Mouse (Mus musculus) forebrain, embryonic 16.5 days (tissue): ENCODE data around the gene Sfxn4. TPM values are rescaled to one million over a fixed set of nuclear protein-coding genes. Genes with fewer than 3 reads are reported as not detected.

Source experiments
- ATAC-seq: fragments of 200-750 bp; cut with Nextera tagmentation; 2 replicates; pipeline ENCODE4 v1.8.0; 2017; ENCODE audit warnings: mild to moderate bottlenecking, moderate library complexity
- H3K27ac ChIP-seq: fragments of 300-500 bp; sonication (generic); 2 replicates; pipeline ENCODE4 v1.5.1; 2014; ENCODE audit warnings: low read length, control low read depth
- H3K27me3 ChIP-seq: fragments of 300-500 bp; sonication (generic); replicated peaks from 2 replicates; pipeline ENCODE4 v1.6.1; 2014; ENCODE audit warnings: low read length; ENCODE audit not compliant: control insufficient read depth, insufficient read depth
- H3K36me3 ChIP-seq: fragments of 300-500 bp; sonication (generic); 2 replicates; pipeline ENCODE4 v1.6.1; 2014; ENCODE audit not compliant: control insufficient read depth, insufficient read depth
- H3K4me1 ChIP-seq: fragments of 300-500 bp; sonication (generic); replicated peaks from 2 replicates; pipeline ENCODE4 v1.6.1; 2014; ENCODE audit warnings: low read length; ENCODE audit not compliant: control insufficient read depth, insufficient read depth
- H3K4me2 ChIP-seq: fragments of 300-500 bp; sonication (generic); 2 replicates; pipeline ENCODE4 v1.6.1; 2014; ENCODE audit warnings: mild to moderate bottlenecking, low read length, control low read depth
- H3K4me3 ChIP-seq: fragments of 300-500 bp; sonication (generic); replicated peaks from 2 replicates; pipeline ENCODE4 v1.5.1; 2014; ENCODE audit warnings: mild to moderate bottlenecking, low read length, control low read depth
- H3K9ac ChIP-seq: fragments of 300-500 bp; sonication (generic); replicated peaks from 2 replicates; pipeline ENCODE4 v1.6.1; 2014; ENCODE audit warnings: low read depth, low read length, control low read depth
- H3K9me3 ChIP-seq: fragments of 300-500 bp; sonication (generic); 2 replicates; pipeline ENCODE4 v1.6.1; 2016; ENCODE audit warnings: low read length; ENCODE audit not compliant: control insufficient read depth
- WGBS: fragments of 180-500 bp; shearing (Covaris S2); extraction: QIAGEN DNeasy Blood & Tissue Kit; methylation state at CpG from one replicate; pipeline ENCODE4 v1.1.7; 2014; 5-methylcytosine and 5-hydroxymethylcytosine counted together
- polyA plus RNA-seq: library from polyadenylated mRNA; unstranded; fragments of >200 nt; fragmentation: Nextera tagmentation; extraction: Ambion mirVana; gene quantifications from 2 replicates; pipeline ENCODE4 v1.2.1, GENCODE M21; 2015

Gene Sfxn4
- 9.8 and 10.6 TPM in 2 replicates for polyA plus RNA-seq

DNA sequence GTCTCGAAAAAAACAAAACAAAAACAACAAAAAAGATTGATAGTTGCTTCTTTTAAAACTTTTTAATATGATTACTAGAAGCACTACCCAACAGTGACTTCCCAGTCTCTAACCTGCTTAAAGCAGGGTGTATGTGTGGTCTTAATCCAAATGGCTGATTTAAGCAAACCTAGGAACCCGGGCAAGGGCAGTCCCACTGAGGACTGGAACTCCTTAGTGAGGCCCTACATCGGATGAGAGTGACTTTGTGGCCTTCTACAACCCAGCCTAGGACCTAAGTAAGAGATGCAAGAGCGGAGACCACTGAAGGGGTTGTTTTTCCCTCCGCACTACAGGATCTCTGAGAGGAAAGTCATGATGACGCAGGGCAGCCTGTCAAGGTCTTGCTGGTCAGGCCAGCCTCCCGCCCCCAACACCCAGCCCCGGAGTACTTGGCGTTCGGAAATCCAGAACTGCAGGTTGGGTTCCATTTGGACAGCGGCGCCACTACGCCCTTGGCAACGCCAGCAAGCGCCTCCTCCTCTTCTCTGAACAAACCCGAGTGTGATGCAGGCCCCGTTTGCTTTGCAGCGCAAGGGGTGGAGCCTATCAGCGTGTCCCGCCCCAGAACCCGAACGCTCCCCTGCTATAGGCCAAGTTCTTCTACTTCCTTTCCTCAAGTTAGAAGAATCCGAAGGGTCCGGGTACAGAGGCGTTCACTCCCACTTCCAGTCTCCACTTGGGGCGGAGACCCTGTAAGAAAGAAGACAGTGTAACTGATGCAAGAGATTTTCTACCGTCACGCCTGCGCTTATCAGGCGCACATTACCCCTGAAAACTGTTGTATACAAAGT is at the start of gene Sfxn4:
TSS of gene Sfxn4 (minus strand) at position 612 of the 833 bp plus-strand sequence.
- peak; percentile 100 for ATAC-seq
- peak within 1 kb of the TSS; percentile 82 for H3K4me2 ChIP-seq

DNA sequence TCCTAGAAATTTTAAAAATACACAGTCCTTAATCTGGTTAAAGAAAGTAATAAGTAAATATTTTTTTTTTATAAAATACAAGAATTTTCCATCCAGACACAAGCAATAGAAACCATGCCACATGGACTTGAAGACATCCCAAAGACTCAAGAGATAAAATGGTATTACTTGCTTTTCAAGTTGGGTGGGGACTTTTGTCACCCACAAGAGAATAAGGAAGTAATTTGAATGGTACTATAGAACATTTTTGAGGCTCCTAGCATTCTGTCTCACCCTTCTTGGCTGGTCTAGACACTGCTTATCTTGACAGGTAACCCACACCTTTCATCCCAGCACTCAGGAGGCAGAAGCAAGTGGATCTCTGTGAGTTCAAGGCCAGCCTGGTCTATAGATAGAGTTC is 49.0 kb upstream of the Sfxn4 start:
- no peaks in the 10 kb centered on the region for H3K27me3 ChIP-seq
- no peak overlapping the region for H3K4me3 ChIP-seq
- no peak overlapping the region for H3K27ac ChIP-seq
- H3K4me1 ChIP-seq: no peaks in the 10 kb centered on the region
- no peak overlapping the region for H3K4me2 ChIP-seq
- ATAC-seq: no peak
- H3K9ac ChIP-seq: no peak overlapping the region
- no peaks in the 10 kb centered on the region for H3K9me3 ChIP-seq
- H3K36me3 ChIP-seq: no peaks in the 10 kb centered on the region

More for the DNA sequence above, at the start of gene Sfxn4:
- 4% methylated on average over 30 of the region's 30 CpGs for WGBS
- Histone ChIP-seq H3K4me3 (peak within 1 kb of the TSS; percentile 77), H3K27me3 (no peaks in the 10 kb centered on the region), H3K9me3 (no peaks in the 10 kb centered on the region), H3K36me3 (no peaks in the 10 kb centered on the region), H3K27ac (peak within 1 kb of the TSS; percentile 77), H3K9ac (peak within 1 kb of the TSS; percentile 75), H3K4me1 (peaks cover 6% of the 10 kb centered on the region)

DNA sequence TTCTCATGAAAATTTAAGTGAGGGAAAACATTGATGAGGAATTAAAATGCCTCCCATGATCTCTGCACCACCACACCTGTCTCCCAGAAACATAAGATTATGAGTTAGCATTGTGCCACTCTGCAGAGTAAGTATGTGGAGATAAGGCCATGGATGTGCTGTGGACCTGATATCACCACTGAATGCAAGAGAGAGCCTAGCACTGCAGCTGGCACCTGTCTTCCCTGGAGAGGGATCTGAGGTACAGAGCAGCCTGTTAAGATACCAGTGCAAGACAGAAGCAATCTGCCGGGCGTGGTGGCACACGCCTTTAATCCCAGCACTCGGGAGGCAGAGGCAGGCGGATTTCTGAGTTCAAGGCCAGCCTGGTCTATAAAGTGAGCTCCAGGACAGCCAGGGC is 44.2 kb upstream of the Sfxn4 start:
- Histone ChIP-seq H3K36me3 (no peaks in the 10 kb centered on the region), H3K9ac (no peak overlapping the region)
- ATAC-seq: no peak

DNA sequence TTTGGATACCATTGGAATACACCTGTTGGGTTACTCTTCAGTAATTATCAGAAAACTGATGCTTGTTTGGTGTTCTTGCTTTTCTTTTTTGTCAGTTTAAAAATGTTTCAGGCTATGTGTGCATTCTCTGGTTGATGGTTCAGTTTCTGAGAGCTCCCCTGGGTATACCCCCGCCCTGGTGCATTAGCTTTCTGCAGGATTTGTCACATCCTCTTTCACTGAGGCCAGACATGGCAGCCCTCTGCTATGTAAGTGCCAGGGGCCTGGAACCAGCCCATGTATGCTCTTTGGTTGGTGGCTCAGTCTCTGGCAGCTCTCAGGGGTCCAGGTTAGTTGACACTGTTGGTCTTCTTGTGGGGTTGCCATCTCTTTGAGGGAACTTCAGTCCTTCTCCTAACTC is 42.7 kb upstream of the Sfxn4 start:
- WGBS: 96% methylated on average over 1 of the region's 1 CpGs
- ATAC-seq: no peak
- Histone ChIP-seq H3K9me3 (no peaks in the 10 kb centered on the region), H3K9ac (no peak overlapping the region), H3K4me3 (no peak overlapping the region), H3K36me3 (no peaks in the 10 kb centered on the region), H3K4me2 (no peak overlapping the region), H3K4me1 (no peaks in the 10 kb centered on the region), H3K27me3 (no peaks in the 10 kb centered on the region), H3K27ac (no peak overlapping the region)

More for the DNA sequence above, 44.2 kb upstream of the Sfxn4 start:
- H3K9me3 ChIP-seq: no peaks in the 10 kb centered on the region
- no peaks in the 10 kb centered on the region for H3K4me1 ChIP-seq
- H3K4me2 ChIP-seq: no peak overlapping the region
- no peak overlapping the region for H3K4me3 ChIP-seq
- no peaks in the 10 kb centered on the region for H3K27me3 ChIP-seq
- WGBS: 97% methylated on average over 5 of the region's 5 CpGs
- H3K27ac ChIP-seq: no peak overlapping the region

DNA sequence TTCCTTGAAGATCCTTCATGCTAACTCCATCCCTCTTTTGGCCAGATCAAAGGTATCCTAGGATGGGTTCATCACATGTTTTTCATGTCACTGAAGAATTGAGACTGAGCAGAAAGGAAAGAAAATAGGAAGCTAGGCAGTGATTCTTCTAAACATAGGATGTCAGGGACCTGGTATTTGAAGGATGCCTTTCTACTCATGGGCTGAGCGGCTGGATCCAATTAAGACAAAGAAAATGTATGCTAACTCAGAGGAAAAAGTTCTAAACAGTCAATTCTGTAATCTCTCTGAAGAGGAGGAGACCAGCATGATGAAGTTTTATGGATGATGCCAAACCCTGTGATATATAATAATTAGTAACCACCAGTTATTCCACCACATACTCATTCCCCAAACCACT is 41.9 kb upstream of the Sfxn4 start:
- Histone ChIP-seq H3K27ac (no peak overlapping the region), H3K4me1 (no peaks in the 10 kb centered on the region), H3K36me3 (no peaks in the 10 kb centered on the region), H3K9me3 (no peaks in the 10 kb centered on the region), H3K4me3 (no peak overlapping the region), H3K9ac (no peak overlapping the region), H3K27me3 (no peaks in the 10 kb centered on the region), H3K4me2 (no peak overlapping the region)
- ATAC-seq: no peak
- 96% methylated on average over 1 of the region's 1 CpGs for whole genome bisulfite sequencing

DNA sequence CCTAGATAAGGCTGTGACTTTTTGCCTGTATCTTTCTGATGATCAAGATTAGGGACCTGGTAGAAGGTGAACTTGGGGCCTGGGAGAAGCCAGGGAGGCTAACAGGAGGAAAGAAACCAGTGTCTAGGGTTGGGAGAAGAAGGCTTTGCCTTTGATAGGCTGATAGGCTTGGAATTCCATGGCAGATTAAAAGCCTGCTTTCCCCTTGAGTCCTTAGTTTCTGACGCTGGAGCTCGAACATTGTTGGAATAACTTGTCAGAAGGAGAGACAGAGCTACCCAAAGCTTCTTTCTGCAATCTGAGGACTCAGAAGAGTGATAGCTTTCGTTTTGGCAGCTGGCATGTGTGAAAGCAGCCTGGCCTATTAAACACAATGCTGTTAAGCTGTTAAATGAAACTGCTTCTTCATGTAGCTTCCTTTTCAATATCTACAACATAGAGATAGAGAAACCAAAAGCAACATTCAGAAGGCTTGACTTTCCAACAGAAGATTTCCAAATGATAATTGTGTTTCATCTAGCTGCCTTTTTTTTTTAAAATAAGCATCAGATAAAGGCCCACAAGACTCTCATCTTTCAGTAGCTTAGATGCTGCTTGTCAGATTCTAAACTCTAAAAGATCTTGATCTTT is 34.1 kb upstream of the Sfxn4 start:
- Histone ChIP-seq H3K36me3 (no peaks in the 10 kb centered on the region), H3K9ac (0 out of 2 replicates have a peak overlapping the region, but pooled peaks have one; percentile 17), H3K27ac (no peak overlapping the region), H3K4me3 (no peak overlapping the region), H3K27me3 (no peaks in the 10 kb centered on the region), H3K9me3 (no peaks in the 10 kb centered on the region), H3K4me1 (peaks cover 14% of the 10 kb centered on the region), H3K4me2 (no peak overlapping the region)
- no peak for ATAC-seq
- 24% methylated on average over 3 of the region's 3 CpGs for WGBS

DNA sequence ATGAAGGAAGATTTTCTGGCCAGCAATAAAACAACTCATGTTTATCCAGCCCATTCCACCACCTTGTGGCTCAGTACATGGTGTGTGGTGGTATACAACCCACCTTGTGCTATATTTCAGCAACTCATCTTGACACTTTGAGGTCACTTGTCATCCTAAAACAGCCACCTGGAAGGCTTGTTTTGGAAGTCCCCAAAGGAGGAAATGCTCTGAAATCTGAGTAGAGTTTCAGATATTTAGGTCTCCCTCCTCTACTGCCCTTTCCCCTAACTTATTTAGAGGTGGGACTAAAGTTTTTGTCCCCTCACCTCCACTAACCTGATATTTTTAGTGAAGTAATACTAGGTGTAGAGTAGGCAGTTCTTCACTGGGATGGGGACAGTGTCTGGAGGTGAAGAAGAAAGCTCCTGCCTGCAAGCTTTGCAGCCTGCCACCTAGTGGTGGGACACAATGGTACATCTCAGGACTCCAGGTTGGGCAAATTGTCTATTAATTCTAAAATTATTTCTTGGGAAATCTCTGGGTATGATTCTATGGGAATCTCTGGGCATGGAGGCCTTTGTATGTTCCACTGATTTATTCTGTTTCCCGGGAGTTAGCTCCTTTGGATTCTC is 30.8 kb upstream of the Sfxn4 start:
- Histone ChIP-seq H3K4me1 (peaks cover 20% of the 10 kb centered on the region), H3K36me3 (no peaks in the 10 kb centered on the region), H3K27me3 (no peaks in the 10 kb centered on the region), H3K4me3 (peak overlapping the region; percentile 8; the same call in 1 of the 2 replicates), H3K9me3 (no peaks in the 10 kb centered on the region), H3K4me2 (peak overlapping the region; percentile 64), H3K9ac (no peak overlapping the region), H3K27ac (no peak overlapping the region)
- ATAC-seq: no peak
- WGBS: 39% methylated on average over 1 of the region's 1 CpGs

DNA sequence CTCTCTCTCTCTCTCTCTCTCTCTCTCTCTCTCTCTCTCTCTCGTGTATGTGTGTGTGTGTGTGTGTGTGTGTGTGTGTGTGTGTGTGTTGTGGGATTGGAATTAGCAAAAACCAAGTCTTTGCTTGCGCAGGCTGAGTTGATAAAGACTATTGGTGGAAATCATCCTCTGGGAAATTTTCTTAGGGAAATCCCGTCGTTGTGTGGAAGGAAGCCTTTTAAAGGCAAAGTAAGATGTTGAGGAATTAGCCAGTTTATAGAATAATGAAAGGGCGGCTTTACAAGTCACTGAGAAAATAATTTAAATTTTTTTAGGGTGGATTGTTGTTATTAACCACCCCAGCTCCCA is 29.8 kb upstream of the Sfxn4 start:
- Histone ChIP-seq H3K36me3 (no peaks in the 10 kb centered on the region), H3K4me1 (peaks cover 20% of the 10 kb centered on the region), H3K9ac (peak overlapping the region; percentile 35; the same call in 1 of the 2 replicates), H3K4me3 (peak overlapping the region; percentile 67), H3K27me3 (no peaks in the 10 kb centered on the region), H3K27ac (no peak overlapping the region), H3K9me3 (no peaks in the 10 kb centered on the region), H3K4me2 (peak overlapping the region; percentile 64)
- no peak for ATAC-seq
- 6% methylated on average over 4 of the region's 5 CpGs for WGBS

DNA sequence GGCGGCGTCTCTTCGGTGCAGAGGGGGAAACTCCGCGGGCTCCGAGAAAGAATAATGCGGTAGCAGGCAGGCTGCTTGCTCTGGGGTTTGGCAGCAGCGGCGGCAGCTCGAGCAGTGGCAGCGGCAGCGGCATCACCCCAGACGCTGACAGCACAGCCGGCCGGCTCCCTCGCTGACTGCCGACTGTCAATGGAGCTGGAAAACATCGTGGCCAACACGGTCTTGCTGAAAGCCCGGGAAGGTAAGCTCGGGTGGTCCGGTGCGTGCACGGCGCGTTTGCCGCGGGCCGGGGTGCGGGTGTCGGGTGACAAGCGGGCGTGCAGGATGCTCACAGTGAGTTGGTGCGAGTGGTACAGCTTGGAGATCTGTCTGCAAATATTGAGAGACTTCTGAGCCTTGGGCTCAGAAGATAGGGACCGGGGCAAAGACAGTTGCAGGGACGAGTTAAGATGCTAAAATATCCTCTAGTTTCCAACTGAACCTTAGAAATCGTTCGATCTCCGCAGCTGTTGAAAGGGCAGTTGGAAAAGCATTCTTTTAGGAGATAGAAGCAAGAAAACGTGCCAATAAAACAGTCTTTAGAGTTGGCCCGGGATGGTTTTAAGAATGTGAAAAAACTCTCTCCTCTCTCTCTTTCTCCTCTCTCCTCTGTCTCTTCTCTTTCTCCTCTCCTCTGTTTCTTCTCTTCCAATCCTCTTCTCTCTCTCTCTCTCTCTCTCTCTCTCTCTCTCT is 29.3 kb upstream of the Sfxn4 start:
- ATAC-seq: peak; percentile 70
- no peaks in the 10 kb centered on the region for H3K27me3 ChIP-seq
- H3K4me3 ChIP-seq: peak overlapping the region; percentile 67
- peaks cover 20% of the 10 kb centered on the region for H3K4me1 ChIP-seq
- H3K9ac ChIP-seq: peak overlapping the region; percentile 72
- WGBS: 0% methylated on average over 41 of the region's 41 CpGs
- H3K36me3 ChIP-seq: no peaks in the 10 kb centered on the region
- H3K27ac ChIP-seq: peak overlapping the region; percentile 94
- no peaks in the 10 kb centered on the region for H3K9me3 ChIP-seq
- H3K4me2 ChIP-seq: peak overlapping the region; percentile 64
